Mouse (Mus musculus) spleen, adult 12 weeks (tissue): ENCODE measurements around the gene Rrbp1.
A peak's percentile ranks its signal among the peaks of the same experiment; 100 is the strongest.

Experiments used
- DNase-seq: peaks from one replicate; pipeline ENCODE4 v3.0.0; 2022; ENCODE audit warnings: low spot score

The Rrbp1 gene

GRCm38 (mm10) chr2:144011080-144011551 lies at the start of gene Rrbp1:
TSS of gene Rrbp1 (minus strand) at chr2:144011263.
- peak; percentile 97 for DNase-seq

DNA sequence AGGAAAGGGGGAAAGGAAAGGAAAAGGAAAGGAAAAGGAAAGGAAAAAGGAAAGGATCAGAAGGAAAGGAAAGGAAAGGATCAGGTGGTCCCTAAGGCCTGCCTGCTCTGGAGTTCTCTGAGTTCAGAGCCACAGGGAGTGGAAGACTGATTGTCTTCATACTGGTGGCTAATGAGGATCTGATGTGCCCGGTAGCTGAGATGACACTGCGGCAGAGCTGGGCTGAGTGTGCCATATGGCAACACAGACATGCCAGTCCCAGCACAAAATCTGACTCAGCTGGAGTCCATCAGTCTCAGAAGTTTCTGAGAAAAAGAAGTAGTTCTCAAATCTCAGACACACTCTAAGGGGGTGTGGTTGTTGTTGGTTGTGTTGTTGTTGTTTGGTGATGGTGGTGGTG lies 46.7 kb upstream of the Rrbp1 start:
- no peak for DNase-seq

DNA sequence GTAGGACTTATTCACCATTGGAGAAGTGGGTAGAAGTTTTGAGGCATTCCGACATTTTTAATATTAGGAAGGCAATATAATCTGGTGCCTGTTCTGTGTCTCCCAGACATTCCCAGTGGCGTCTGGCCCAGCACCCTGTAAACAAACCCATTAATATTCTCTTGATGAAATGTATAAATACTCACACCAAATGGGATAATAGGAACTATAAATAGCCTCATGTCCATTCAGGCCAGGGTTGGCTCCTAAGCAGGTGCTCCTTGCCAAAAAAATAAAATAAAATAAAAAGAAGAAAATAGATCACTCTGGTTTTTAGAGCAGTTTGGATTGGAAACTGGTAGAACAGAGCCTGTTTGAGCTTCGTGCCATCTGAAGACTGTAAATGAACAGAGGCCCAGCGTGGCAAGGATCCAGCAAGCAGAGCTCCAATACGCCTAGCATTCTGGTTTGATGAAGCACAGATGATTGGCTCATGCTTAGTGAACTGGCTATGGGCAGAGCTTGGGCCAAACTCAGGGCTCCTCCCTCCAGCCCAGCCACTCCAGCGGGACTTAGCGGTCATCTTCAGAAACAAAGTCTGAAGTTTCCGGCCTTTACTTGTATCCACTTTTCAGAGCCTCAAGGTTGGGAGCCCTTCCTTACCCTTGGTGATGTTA lies 41.5 kb upstream of the Rrbp1 start:
- no peak for DNase-seq

DNA sequence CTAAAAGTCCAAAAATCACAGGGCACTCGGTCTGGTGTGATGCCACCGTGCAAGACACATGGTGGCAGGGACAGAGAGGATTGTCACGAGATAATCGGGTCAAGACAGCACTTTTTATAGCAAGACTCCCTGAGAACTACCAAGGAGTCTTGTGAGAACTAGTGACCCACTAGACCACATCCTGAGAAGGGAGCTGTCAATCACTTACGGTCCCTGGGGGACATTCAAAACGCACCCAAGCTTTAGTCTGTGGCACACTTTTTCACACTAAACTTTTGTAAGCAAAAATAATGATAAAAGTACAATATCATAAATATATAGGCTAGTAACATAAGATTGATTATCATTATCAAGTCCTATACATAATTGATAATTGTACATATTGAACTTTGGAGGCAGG lies 39.8 kb upstream of the Rrbp1 start:
- DNase-seq: no peak

GRCm38 (mm10) chr2:144050146-144050680 lies 39.1 kb upstream of the Rrbp1 start:
- no peak for DNase-seq

- DNase-seq: no peak
These were observed 35.9 kb upstream of the Rrbp1 start for GRCm38 (mm10) chr2:144046916-144047315.

- DNase-seq: no peak
These were observed 34.9 kb upstream of the Rrbp1 start for GRCm38 (mm10) chr2:144045756-144046560.

GRCm38 (mm10) chr2:144044726-144045125 lies 33.7 kb upstream of the Rrbp1 start:
- no peak for DNase-seq

DNA sequence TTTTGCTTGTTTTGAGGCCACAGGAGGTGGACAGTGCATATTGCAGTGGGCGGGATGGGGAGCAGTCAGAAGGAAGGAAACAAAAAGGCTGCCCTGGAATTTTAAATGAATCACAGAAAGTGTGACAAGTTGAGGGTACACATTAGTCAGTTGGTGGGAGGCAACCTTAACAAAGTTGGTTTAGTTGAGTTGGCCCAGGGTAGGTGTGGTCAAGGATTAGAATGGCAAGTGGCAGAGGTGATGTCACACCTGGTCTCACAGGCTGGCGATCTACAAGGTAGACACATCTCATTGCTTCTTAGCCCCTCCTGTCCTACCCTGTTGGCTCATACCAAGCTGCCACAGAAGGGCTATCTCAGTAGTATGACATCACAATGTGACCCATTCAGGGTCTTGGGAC lies 21.6 kb upstream of the Rrbp1 start, which contains the start of gene Banf2:
Gene Banf2 (plus strand): TSS at position 396 of the 400 bp plus-strand sequence.
- DNase-seq: no peak

GRCm38 (mm10) chr2:144030791-144031190 lies 19.7 kb upstream of the Rrbp1 start:
- DNase-seq: no peak

GRCm38 (mm10) chr2:144026456-144026855 lies 15.4 kb upstream of the Rrbp1 start:
- no peak for DNase-seq

DNA sequence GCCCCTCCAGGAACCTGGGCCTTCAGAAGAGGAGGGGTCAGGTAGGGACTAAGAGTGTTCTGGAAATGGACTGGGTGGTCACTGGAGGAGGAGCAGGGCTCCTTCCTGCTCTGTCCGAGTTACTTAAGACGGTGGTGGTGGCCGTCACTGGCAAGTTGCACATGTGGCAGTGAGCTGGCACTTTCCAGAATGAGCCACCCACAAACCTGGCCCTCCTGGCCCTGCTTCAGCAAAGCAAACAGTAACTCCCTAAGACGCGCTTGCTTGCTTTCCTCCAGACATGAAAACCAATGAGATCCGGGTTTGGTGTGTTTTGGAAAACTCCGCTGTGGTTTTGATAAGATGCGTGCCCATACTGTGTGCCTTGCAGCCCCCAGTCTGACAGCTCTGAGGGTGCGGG lies 14.3 kb upstream of the Rrbp1 start:
- no peak for DNase-seq

GRCm38 (mm10) chr2:144022441-144022840 lies 11.4 kb upstream of the Rrbp1 start:
- no peak for DNase-seq

DNA sequence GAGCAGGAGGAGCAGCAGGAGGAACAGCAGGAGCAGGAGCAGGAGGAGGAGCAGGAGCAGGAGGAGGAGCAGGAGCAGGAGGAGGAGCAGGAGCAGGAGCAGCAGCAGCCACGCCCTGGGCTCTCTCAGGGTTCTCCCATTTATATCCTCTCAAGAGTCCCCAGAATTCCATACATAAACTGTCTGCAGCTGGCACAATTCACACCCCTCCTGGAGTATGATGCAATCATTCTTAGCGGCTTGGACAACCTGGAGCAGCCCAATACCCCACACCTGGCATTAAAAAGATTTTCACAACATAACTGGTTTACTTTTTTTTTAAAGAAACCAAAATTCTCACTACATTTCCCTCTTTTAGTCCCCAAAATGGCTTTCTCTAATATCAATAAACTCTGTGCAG lies 8.9 kb upstream of the Rrbp1 start:
- no peak for DNase-seq

GRCm38 (mm10) chr2:144015861-144016260 lies 4.8 kb upstream of the Rrbp1 start:
- no peak for DNase-seq

GRCm38 (mm10) chr2:144014481-144014880 lies 3.4 kb upstream of the Rrbp1 start:
- DNase-seq: no peak

- no peak for DNase-seq
These were observed 3.0 kb upstream of the Rrbp1 start for GRCm38 (mm10) chr2:144014051-144014450.

- DNase-seq: peak; percentile 80
These were observed 600 bp downstream of the Rrbp1 start for GRCm38 (mm10) chr2:144010282-144011044.

GRCm38 (mm10) chr2:144009551-144010281 lies 1.3 kb downstream of the Rrbp1 start:
- DNase-seq: no peak

GRCm38 (mm10) chr2:144009081-144009480 lies 2.0 kb downstream of the Rrbp1 start:
- no peak for DNase-seq

DNA sequence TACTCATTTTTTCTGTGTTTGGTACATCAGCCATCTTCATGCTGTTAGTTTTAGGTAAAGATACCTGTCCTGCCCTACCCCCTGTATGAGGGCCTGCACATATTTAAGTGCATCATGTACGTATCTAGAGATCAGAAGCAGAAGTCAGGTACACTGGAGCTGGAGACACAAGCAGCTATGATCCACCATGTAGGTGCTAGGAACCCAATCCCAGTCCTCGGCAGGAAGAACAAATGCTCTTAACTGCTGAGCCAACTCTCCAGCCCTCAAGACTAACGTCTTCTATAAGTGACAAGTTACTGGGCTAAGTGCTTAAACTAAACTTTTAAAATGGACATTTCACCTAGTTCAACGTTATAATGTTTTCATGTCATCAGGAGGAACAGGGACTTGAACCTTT lies 3.9 kb downstream of the Rrbp1 start:
- no peak for DNase-seq

- no peak for DNase-seq
These were observed 4.4 kb downstream of the Rrbp1 start for GRCm38 (mm10) chr2:144006686-144007085.
